Mouse (Mus musculus) bone marrow, adult 2 months (tissue): Measurements from ENCODE around the gene Col25a1.

Source experiments
- CTCF ChIP-seq: fragments of 200-500 bp; IDR thresholded peaks from 2 replicates; pipeline ENCODE4 v1.5.1; 2011; ENCODE audit warnings: low read length, control low read depth; ENCODE audit not compliant: control insufficient read depth, insufficient read depth
- POLR2A ChIP-seq: fragments of 200-500 bp; IDR thresholded peaks from 2 replicates; pipeline ENCODE4 v1.6.1; 2011; ENCODE audit warnings: low read depth, mild to moderate bottlenecking, control low read depth, low read length, borderline replicate concordance; ENCODE audit not compliant: control insufficient read depth

GRCm38 (mm10) chr3:130088654-130089053 lies 42.6 kb upstream of the Col25a1 start:
- TF ChIP-seq CTCF (no peak), POLR2A (no peak)
